Mouse (Mus musculus): ENCODE measurements around the gene Bcl9.

GRCm38 (mm10) chr3:97234797-97235196, 62.9 kb downstream of the Bcl9 start:
- no peak for TF ChIP-seq CTCF (IDR thresholded peaks at IDR 0.05; ENCODE audit: borderline replicate concordance, control insufficient read depth, extremely low read depth, insufficient read depth, low read length, poor library complexity)
- TF ChIP-seq POLR2A (IDR thresholded peaks at IDR 0.05; ENCODE audit: control insufficient read depth, extremely low read depth, insufficient read depth, low read length, poor library complexity) = no peak

Measured in thymus, adult 2 months (tissue).